Mouse (Mus musculus) frontal cortex, postnatal 25 days (tissue): Measurements from ENCODE around the gene Prss40.

ENCODE experiments used
- DNase-seq, 2 experiments: peaks; one replicate each; pipeline ENCODE4 v3.0.0; 2022; ENCODE audit warnings: low spot score in 2 of 2

The Prss40 gene

DNA sequence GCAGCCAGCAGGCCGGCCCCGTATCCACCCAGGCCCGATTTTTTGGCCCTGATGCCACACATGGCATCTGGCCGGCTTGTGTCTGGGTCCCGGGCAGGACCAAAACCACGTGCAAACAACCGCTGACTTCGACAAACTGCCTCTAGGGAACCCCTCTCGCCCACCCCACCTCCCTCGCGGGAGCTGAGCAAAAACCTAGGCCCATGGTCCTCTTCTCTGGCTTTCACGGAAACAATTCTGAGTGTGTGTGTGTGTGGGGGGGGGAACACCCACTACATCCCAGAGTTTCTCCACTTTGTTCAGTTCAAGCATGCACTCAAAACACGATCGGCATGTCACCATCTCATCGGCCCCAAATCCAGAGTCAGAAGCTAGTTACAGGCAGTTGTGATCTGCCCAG is at the start of gene Prss40:
TSS of gene Prss40 (minus strand) at position 101 of the 400 bp plus-strand sequence.
- DNase-seq: no peak

DNA sequence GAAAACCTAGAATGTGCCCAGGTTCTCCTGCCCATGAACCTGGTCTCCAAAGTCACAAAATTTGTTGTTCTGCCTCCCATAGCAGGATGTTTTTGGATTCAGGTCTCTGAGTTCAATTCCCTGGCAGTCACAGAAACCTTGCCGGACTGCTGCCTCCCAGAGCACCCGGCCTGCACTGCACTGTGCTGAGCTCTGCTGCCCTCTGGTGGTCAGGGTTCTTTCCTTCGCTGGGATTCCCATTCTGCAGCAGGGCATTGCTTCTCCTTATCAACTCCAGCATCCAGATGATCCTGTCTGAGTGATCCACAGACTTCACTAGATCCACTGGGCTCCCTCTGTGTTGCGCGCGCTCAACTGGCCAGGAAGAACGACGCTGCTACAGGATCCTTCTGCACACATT is 41.6 kb upstream of the Prss40 start:
- DNase-seq: peak; percentile 44 to 51

DNA sequence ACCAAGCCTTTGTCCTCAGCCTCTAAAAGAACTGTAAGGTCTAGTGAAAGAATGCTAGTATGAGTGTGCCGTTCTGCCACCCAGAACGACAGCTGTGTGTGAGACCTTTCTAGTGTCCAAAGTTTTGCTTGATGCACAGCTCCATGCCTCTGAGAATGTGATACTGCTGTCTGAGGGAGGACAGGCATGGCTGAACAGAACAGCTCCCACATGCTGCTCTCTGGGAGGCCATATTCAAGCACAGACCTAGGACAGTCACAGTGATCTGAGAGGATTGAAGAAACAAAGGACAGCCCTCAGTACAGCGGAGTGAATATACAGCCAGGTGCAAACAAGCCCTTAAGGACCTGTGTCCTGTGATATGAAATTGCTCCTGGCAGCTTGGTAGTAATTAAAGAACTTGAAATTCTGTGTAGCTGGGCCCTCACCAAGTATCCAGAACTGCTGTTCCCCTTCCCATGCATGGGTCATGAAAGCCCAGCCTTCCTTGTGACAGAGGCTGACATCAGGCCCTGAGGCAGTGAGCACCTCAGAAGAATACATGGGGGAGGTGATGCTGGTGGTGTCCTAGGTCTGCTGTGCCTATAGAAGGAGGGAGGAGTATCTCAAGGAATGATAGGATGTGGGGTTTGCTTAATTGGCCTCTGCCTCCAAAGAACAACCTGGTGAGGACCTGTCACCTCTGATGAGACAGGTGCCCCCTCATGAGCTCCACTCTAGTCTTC is 40.7 kb upstream of the Prss40 start:
- DNase-seq: no peak

DNA sequence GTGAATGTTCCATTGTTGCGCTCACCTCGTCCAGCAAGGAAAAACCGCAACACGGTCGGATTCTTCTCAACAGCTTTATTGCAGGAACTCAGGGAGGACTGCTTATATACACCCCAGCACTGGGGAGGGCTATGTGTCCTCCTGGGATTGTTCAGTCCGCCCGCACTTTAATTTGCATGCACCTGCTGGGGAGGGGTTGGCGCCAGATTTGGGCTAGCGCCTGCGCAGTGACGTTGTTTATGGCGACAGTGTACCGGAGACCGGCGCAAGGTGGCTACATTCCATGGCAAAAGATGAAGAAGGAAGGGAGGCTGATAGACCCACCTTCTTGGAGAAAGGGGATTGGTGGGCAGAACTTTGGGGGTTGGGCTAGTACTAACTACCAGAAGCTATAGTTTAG is 39.3 kb upstream of the Prss40 start:
- DNase-seq: no peak

DNA sequence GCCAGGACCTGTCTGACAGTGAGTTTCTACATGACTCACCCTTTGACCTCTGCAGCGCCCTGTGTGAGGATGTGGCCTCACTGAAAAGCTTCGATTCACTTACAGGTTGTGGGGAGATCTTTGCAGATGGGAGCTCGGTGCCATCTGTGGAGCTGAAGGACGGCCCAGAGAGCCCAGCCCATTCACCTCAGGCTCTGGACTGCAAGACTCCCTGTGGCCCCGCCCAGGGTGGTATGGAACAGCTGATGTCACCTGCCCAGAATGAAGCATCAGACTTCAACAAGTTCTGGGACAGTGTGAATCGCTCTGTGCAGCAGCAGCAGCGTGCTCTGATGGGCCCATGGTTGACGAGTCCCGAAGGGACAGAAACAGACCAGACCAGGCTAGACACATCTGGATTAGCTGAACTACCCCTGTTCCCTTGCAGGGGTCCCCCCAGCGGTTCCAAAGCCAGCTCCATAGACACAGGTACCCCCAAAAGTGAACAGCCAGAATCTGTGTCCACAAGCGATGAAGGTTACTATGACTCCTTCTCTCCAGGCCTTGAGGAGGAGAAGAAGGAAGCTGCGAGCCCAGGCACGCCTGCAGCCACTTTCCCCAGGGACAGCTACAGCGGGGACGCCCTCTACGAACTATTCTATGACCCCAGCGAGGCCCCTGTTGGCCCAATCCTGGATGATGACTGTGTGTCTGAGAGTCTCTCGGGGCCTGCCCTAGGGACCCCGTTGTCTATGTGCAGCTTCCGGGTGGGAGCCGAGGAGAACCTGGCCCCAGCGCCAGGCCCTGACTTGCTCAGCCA is 26.8 kb upstream of the Prss40 start:
- DNase-seq: no peak

DNA sequence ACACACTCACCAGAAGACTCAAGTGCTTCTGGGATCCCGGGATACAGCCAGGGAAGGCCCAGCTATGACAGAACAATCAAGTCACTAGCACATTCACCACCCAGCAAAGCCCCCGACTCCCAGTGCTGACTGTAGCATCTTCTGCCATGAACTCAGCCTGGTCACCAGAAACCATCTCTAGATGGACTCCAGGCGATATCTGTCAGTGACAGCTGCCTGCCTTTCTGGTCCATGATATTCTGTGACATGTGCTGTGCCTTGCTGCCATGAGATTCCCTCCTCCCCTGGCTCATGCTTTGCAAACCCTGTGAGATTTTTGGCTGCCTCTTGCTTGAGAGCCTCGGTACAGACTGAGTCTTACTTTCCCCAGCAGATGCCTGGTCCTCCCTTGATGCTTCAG is 24.0 kb upstream of the Prss40 start:
- no peak for DNase-seq

DNA sequence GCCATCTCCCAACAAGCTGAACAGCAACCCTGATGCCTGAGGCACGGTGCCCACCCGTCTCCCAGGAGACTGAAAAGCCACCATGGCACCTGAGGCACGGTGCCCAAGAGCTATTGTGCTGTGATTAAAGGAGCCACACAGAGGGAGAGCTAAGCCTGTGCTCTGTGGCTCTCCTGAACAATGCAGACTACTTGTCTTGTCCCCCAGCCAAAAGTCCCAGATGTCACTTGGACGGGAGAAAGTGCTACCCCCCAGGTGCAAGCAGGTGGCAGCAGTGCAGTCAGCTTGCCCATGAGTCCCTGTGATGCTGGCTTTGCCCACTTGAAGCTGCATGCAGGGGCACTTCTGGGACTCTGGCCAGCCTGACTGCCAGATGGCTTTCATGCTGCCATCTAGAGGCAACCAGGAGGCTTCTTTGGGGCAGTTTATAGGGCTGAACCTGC is 23.1 kb upstream of the Prss40 start:
- DNase-seq: peak; percentile 27 to 31

DNA sequence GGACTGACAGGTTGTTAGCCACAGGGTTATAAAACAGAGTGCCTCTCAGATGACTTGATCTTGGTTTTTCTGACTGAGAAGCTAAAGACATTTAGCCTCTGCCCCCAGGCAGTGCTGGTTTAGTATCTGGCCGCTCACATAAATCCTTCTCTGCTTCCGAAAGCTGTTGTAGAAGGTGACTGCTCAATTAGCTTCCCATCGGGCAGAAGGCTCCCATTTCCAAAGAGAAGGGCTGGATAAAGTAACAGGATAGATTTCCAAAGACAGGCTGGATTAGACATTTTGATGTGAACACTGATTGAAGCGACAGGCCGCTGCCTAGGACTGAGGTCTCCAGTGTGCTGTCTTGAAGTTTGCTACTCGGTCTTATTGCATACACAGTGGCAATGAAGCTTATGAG is 21.5 kb upstream of the Prss40 start:
- no peak for DNase-seq

DNA sequence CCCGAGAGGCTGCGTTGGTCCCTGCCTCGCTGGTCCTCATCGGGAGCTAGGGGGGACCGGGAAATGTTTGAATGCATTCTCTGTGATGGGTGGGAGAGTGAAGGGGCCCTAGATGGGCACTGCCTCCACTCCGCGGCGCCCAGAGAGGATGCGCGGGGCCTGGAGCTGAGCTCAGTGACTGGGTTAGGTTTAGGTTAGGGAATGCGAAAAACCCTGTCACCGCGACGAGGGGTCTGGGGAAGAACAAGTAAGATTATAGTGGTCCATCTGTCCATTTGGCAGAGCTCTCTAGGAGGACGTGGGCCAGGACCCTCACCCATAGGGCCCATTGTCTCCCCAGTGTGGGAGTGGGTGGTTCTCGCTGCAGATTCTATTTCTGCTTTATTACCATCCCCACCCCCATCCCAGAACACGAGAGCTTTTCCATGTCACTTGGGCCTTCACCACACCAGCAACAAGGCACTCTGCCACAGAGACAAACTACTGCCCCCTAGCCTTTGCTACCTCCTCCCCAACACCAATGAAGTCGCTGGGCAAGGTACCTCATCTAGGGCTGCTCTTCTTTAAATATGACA is 19.1 kb upstream of the Prss40 start:
- no peak for DNase-seq

DNA sequence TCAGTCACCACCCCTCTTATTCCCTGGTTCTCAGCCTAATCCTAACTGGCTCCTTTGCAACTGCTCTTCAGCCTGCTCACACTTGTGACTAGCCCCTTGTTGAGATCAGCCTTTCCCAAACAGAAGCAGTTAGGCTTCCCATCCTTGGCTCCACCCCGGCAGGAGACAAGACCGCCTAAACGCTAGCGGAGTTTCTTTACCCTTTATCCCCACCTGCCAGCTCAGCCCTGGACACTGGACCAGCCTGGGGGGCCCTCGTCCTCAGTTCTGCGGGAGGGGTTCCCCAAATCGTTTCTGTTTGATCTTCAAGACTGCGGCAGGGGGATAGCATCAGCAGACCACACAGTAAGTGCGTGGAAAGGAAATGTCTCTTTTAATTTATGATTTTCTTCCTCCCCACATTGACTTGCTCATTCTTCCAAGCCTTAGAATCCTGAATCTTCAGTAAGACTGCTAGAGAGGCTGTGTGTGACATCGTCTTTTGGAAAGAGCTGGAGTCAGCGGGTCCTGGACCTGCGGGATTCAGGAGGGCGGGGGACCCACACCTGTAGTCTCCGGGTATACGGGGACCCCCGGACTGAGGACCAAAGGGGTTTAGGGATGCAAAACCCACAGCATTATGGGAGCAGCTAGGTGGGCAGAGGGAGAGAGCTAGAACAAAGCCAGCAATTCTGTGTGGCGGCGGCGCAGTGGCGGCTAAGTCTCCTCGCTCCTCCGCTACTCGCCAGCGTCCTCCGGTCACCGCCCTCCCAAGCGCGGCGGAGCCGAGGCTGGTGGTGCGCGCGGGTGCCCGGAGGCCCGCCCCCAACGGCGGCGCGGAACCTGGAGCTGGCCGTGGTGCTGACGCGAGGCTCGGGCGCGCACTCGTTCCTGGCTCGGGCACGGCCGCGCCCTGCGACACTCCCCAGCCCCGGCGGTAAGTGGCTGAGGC is 18.4 kb upstream of the Prss40 start, which contains the start of gene Amer3:
TSS of gene Amer3 (plus strand) at position 807 of the 931 bp plus-strand sequence.
- DNase-seq: peak; percentile 63

DNA sequence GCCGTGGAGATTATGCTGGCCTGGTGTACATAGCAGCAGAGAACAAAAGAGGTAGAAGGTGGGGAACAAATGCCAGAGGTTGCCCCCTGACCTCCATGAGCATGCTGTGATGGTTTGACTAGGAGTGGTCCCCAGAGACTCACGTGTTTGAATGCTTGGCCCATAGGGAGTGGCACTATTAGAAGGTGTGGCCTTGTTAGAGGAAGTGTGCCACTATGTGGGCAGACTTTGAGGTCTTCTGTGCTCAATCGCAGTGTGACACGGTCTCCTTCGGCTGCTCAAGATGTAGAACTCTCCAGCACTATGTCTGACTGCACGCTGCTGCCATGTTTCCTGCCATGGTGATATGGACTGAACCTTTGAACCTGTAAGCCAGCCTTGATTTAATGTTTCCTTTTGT is 12.5 kb upstream of the Prss40 start:
- no peak for DNase-seq

DNA sequence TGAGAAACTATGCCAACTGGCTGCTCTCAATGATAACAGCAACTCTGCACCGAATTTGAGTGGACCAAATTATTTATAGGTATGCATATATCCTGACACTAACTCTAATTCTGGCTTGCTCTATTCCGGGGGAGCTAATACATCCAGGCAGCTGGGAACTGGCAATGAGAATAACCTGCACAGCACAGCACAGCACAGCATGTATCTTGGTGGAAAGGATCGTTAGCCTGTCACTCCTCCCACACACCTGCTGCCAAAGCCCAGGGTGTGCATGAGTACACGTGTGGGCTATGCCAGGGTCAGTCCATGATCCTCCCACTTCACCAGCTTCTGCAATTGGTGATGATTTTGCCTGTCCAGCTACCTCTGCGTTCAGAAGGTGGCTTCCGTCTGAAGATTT is 10.7 kb upstream of the Prss40 start:
- DNase-seq: no peak

DNA sequence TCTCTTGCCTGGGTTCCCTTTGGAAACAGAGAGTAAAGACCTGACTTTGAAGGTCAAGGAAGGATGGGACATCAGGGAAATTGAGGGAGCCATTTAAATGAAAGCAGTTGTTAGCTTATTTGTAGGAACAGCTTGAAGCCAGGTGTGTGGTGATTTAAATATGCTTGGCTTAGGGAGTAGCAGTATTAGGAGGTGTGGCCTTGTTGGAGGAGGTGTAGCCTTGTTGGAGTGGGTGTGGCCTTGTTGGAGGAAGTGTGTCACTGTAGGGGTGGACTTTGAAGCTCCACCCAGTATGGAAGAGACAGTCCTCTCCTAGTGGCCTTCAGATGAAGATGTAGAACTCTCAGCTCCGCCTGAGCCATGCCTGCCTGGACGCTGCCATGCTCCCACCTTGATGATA is 9.1 kb upstream of the Prss40 start:
- DNase-seq: no peak

DNA sequence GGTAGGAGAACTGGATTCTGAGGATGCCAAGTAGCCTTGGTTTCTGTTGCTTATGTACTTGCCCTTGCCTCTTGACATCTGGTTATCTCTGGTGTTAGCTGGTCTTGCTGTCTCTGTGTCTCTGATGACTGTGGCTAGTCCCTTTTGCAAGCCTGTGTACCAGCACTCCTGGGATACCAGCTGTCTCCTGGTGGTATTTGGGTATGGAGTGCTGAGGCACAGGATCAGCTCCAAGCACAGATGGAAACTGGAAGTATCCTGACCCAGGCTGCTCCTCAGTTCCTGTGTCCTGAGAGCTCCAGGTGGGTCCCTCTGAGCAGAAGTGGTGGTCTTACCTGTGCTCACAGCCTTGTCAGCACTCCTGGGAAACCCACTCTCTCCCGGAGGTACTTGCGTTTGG is 7.4 kb upstream of the Prss40 start:
- no peak for DNase-seq

DNA sequence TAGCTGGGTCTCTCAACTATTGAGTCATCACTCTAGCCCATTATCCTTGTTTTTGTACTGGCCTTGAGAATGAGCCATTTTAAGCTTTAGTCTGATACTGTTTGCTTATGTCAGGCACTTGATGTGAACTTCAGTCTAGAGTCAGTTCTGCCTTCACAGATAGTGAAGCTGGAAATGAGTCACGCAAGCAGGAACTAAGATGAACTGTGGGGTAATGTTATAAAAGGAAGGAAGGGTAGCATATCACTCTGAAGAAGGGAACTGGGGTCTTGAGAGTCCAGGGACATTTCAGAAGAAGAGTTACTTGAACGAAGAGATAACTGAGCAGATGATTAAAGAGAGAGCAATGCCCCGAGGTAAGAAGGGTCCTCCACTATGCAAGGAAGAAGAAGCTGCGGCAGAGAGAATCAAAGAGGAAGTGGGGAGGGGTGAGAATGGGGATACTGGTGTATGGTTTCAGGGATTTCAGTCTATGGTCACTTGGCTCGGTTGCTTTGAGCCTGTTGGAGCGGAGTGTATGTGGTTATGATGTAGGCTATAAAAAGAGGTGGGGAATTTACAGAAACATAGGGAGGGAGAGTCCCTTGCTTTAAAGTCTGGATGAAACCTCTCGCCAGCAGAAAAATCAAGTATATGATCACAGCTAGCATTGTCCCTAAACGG is 3.8 kb upstream of the Prss40 start:
- no peak for DNase-seq

DNA sequence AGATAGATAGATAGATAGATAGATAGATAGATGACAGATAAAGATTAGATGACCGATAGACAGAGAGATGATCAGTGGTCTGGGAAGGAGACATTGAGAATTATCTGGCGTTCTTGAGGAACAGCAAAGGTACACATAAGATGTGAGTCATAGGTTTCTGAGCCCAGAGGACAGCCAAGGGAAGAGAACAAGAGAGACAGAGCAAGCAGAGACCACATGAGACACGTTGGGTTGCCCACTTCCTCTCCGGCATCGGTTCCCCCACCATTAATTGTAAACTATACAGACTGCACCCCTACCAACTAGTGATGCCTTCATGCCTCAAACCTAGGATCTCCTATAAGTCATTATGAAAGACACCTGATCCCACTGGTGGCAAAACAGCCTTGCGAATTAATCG is 6.5 kb downstream of the Prss40 start:
- DNase-seq: no peak

DNA sequence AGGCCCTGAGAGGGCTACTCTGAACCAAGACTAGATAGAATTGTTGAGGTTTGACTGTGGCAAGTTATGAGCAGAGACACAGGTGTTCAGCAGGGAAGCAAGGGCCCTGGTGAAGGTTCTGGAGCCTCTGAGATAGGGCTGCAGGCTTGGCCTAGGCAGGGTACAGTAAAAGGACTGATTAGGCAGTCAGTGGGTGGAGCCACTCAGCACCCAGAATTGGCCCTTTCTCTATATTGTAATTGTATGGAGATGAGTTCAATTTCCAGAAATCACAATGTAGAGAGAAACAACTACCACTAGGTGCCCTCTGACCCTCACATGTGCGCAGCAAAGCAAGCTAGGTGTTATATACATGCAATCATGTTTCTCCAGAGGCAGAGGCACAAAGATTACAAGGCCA is 7.1 kb downstream of the Prss40 start:
- DNase-seq: no peak

DNA sequence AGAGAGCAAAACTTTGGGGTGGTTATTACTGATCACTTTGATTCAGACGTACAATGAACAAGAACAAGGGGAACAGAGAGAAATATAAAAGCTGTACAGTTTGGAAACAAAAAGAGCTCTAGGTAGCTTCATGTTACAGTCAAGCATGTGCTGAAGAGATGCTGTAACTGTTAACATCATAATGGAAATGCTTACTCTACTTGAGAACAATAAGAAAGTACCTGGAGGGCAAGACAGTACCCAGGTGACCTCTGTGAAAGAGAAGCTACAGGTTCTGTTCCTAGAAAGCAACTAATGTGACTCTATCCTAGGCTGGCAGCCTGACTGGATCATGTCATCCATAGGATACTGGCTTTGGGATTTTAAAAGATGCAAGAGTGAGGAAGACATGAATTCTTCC is 13.7 kb downstream of the Prss40 start:
- no peak for DNase-seq

DNA sequence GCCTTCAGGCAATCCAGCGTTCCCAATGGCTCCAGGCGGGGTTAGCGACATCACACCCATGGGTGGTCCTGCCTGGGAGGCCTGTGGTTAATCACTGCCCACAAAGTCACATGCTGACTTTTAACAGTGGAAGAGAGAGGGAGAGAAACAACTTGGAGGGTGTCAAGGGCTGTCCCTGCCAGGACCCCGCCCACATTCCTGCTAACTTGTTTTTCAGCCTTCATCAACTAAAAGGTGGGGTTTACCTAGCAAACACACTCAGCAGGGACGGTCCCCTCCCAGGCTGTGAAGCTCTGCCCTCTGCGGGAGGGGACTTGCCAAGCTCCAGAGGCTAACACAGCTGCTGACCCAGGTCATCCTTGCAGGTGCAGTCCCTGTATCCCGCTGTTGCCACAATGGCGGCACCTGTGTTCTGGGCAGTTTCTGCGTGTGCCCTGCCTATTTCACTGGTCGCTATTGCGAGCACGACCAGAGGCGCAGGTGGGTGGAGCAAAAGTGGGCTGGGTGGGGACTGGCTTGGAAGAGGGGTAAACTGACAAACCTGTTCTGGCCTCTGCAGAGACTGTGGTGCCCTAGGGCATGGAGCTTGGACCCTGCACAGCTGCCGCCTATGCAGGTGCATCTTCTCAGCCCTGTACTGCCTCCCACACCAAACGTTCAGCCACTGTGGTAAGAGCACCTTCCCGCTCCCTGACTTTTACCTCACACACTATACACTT is 23.8 kb downstream of the Prss40 start:
- no peak for DNase-seq

DNA sequence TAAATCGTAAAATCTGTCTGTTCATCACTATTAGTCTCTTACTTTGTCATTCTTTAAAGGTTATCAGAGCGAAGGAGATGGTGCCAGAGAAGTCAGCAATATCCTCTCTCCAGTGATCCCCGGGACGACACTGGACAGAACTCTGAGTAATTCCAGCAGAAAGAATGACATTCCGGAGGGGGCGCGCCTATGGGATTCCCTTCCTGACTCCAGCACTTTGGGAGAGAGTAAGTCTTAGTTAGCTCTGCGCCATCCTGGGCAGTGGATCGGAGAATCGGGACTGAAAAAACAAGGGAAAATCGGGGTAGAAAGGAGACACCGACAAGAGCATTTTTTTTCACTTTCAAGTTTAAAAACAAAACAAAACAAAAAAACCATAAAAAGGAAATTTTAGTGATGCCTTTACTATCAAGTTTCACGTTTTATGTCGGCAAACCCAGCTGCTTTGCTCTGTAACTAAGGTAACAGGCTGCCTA is 24.4 kb downstream of the Prss40 start:
- DNase-seq: no peak
